Mouse (Mus musculus) stomach, embryonic 14.5 days (tissue): ENCODE results near the gene Cdhr3. TPM values are rescaled to one million over a fixed set of nuclear protein-coding genes. Genes with fewer than 3 reads are reported as not detected.
A peak's percentile ranks its signal among the peaks of the same experiment; 100 is the strongest.
"Not testable (repeated sequence)": the region's sequence is repeated elsewhere in the genome, so short reads cannot be mapped to it uniquely, and the experiment has no call there.

Source experiments
- ATAC-seq: fragments of 200-750 bp; cut with Nextera tagmentation; 2 replicates; pipeline ENCODE4 v1.8.0; 2017; ENCODE audit warnings: low read depth, moderate TSS enrichment; ENCODE audit not compliant: insufficient number of reproducible peaks, insufficient read depth, low FRiP score
- H3K27ac ChIP-seq: fragments of 300-500 bp; sonication (generic); 2 replicates; pipeline ENCODE4 v1.5.1; 2014; ENCODE audit warnings: mild to moderate bottlenecking, low read length, moderate library complexity, mixed read lengths
- H3K27me3 ChIP-seq: fragments of 300-500 bp; sonication (generic); 2 replicates; pipeline ENCODE4 v1.6.1; 2014; ENCODE audit warnings: low read length, control low read depth, mixed read lengths; ENCODE audit not compliant: control insufficient read depth, insufficient read depth
- H3K36me3 ChIP-seq: fragments of 300-500 bp; sonication (generic); 2 replicates; pipeline ENCODE4 v1.6.1; 2014; ENCODE audit warnings: mild to moderate bottlenecking, control low read depth, low read length, moderate library complexity, mixed read lengths; ENCODE audit not compliant: control insufficient read depth, insufficient read depth
- H3K4me1 ChIP-seq: fragments of 300-500 bp; sonication (generic); 2 replicates; pipeline ENCODE4 v1.6.1; 2014; ENCODE audit warnings: low read length, control low read depth, mixed read lengths; ENCODE audit not compliant: control insufficient read depth, insufficient read depth
- H3K4me2 ChIP-seq: fragments of 300-500 bp; sonication (generic); replicated peaks from 2 replicates; pipeline ENCODE4 v1.6.1; 2014; ENCODE audit warnings: low read depth, low read length, control low read depth
- H3K4me3 ChIP-seq: fragments of 300-500 bp; sonication (generic); 2 replicates; pipeline ENCODE4 v1.5.1; 2014; ENCODE audit warnings: low read depth, low read length, control low read depth
- H3K9ac ChIP-seq: fragments of 300-500 bp; sonication (generic); replicated peaks from 2 replicates; pipeline ENCODE4 v1.6.1; 2014; ENCODE audit warnings: low read depth, mild to moderate bottlenecking, control low read depth, low read length, moderate library complexity, mixed read lengths
- H3K9me3 ChIP-seq: fragments of 300-500 bp; sonication (generic); 2 replicates; pipeline ENCODE4 v1.6.1; 2016; ENCODE audit warnings: low read depth, low read length, control low read depth; ENCODE audit not compliant: control insufficient read depth
- WGBS: fragments of 180-500 bp; shearing (Covaris S2); extraction: QIAGEN DNeasy Blood & Tissue Kit; methylation state at CpG from one replicate; pipeline ENCODE4 v1.1.7; 2014; 5-methylcytosine and 5-hydroxymethylcytosine counted together
- polyA plus RNA-seq: library from polyadenylated mRNA; unstranded; fragments of >200 nt; fragmentation: Nextera tagmentation; extraction: Ambion mirVana; gene quantifications from 2 replicates; pipeline ENCODE4 v1.2.1, GENCODE M21; 2014

Cdhr3 gene
- polyA plus RNA-seq, 1 experiment from 2014 or later, result 0.13 TPM

- ATAC-seq, result no peak
- Histone ChIP-seq H3K4me3 (no peak overlapping the region), H3K36me3 (no peaks in the 10 kb centered on the region), H3K27ac (no peak overlapping the region), H3K4me1 (no peaks in the 10 kb centered on the region), H3K4me2 (no peak overlapping the region), H3K27me3 (no peaks in the 10 kb centered on the region), H3K9me3 (no peaks in the 10 kb centered on the region), H3K9ac (no peak overlapping the region)
- 77% methylated on average over 3 of the region's 3 CpGs for WGBS
Observed at GRCm38 (mm10) chr12:33065162-33065561, 27.5 kb downstream of the Cdhr3 start.

GRCm38 (mm10) chr12:33064266-33064665 is 28.4 kb downstream of the Cdhr3 start:
- Histone ChIP-seq H3K36me3 (no peaks in the 10 kb centered on the region), H3K27me3 (no peaks in the 10 kb centered on the region), H3K27ac (no peak overlapping the region), H3K9ac (no peak overlapping the region), H3K4me3 (no peak overlapping the region), H3K4me2 (no peak overlapping the region), H3K4me1 (no peaks in the 10 kb centered on the region), H3K9me3 (no peaks in the 10 kb centered on the region)
- WGBS, result 40% methylated on average over 2 of the region's 2 CpGs
- no peak for ATAC-seq

- no peaks in the 10 kb centered on the region for H3K36me3 ChIP-seq
- H3K4me1 ChIP-seq, result no peaks in the 10 kb centered on the region
- 64% methylated on average over 2 of the region's 2 CpGs for WGBS
- no peak overlapping the region for H3K4me3 ChIP-seq
- no peaks in the 10 kb centered on the region for H3K9me3 ChIP-seq
- H3K9ac ChIP-seq, result no peak overlapping the region
- no peak overlapping the region for H3K27ac ChIP-seq
- H3K4me2 ChIP-seq, result no peak overlapping the region
- no peaks in the 10 kb centered on the region for H3K27me3 ChIP-seq
- no peak for ATAC-seq
Observed at GRCm38 (mm10) chr12:33063250-33063649, 29.4 kb downstream of the Cdhr3 start.

- not testable (repeated sequence) for H3K9ac ChIP-seq, H3K4me2 ChIP-seq, H3K9me3 ChIP-seq, H3K4me3 ChIP-seq, H3K4me1 ChIP-seq, ATAC-seq, H3K27me3 ChIP-seq, H3K36me3 ChIP-seq, H3K27ac ChIP-seq
- 65% methylated on average over 2 of the region's 2 CpGs for WGBS
Observed at GRCm38 (mm10) chr12:33062379-33062778, 30.3 kb downstream of the Cdhr3 start.

GRCm38 (mm10) chr12:33061651-33062050 is 31.0 kb downstream of the Cdhr3 start:
- no peaks in the 10 kb centered on the region for H3K27me3 ChIP-seq
- H3K4me3 ChIP-seq, result no peak overlapping the region
- H3K9ac ChIP-seq, result no peak overlapping the region
- no peak overlapping the region for H3K4me2 ChIP-seq
- H3K36me3 ChIP-seq, result no peaks in the 10 kb centered on the region
- peaks cover 8% of the 10 kb centered on the region for H3K4me1 ChIP-seq
- H3K9me3 ChIP-seq, result no peaks in the 10 kb centered on the region
- no peak for ATAC-seq
- H3K27ac ChIP-seq, result no peak overlapping the region
- 51% methylated on average over 8 of the region's 8 CpGs for WGBS

GRCm38 (mm10) chr12:33057231-33058048 is 35.2 kb downstream of the Cdhr3 start:
- Histone ChIP-seq H3K4me1 (peaks cover 13% of the 10 kb centered on the region), H3K4me2 (peak overlapping the region; percentile 46), H3K36me3 (no peaks in the 10 kb centered on the region), H3K9me3 (no peaks in the 10 kb centered on the region), H3K9ac (no peak overlapping the region; the same call in 1 of the 2 replicates), H3K4me3 (no peak overlapping the region; the same call in 1 of the 2 replicates), H3K27ac (peak overlapping the region; percentile 0; the same call in 1 of the 2 replicates), H3K27me3 (no peaks in the 10 kb centered on the region)
- peak; percentile 73 for ATAC-seq
- 12% methylated on average over 19 of the region's 19 CpGs for WGBS

- no peak overlapping the region for H3K4me3 ChIP-seq
- 53% methylated on average over 3 of the region's 3 CpGs for WGBS
- H3K9ac ChIP-seq, result no peak overlapping the region
- no peaks in the 10 kb centered on the region for H3K36me3 ChIP-seq
- H3K9me3 ChIP-seq, result no peaks in the 10 kb centered on the region
- H3K4me2 ChIP-seq, result no peak overlapping the region
- peaks cover 13% of the 10 kb centered on the region for H3K4me1 ChIP-seq
- no peak for ATAC-seq
- H3K27ac ChIP-seq, result no peak overlapping the region
- no peaks in the 10 kb centered on the region for H3K27me3 ChIP-seq
Observed at GRCm38 (mm10) chr12:33056574-33056973, 36.1 kb downstream of the Cdhr3 start.

GRCm38 (mm10) chr12:33056074-33056473 is 36.6 kb downstream of the Cdhr3 start:
- H3K27ac ChIP-seq, result no peak overlapping the region
- WGBS, result 71% methylated on average over 6 of the region's 6 CpGs
- ATAC-seq, result no peak

GRCm38 (mm10) chr12:33053746-33054145 is 38.9 kb downstream of the Cdhr3 start:
- H3K9ac ChIP-seq, result no peak overlapping the region
- no peaks in the 10 kb centered on the region for H3K36me3 ChIP-seq
- no peaks in the 10 kb centered on the region for H3K27me3 ChIP-seq
- no peak overlapping the region for H3K27ac ChIP-seq
- H3K9me3 ChIP-seq, result no peaks in the 10 kb centered on the region
- WGBS, result 73% methylated on average over 13 of the region's 13 CpGs
- H3K4me3 ChIP-seq, result no peak overlapping the region
- peaks cover 13% of the 10 kb centered on the region for H3K4me1 ChIP-seq
- H3K4me2 ChIP-seq, result no peak overlapping the region
- ATAC-seq, result no peak

More at GRCm38 (mm10) chr12:33056074-33056473, 36.6 kb downstream of the Cdhr3 start:
- Histone ChIP-seq H3K4me2 (no peak overlapping the region), H3K27me3 (no peaks in the 10 kb centered on the region), H3K9ac (no peak overlapping the region), H3K4me1 (peaks cover 13% of the 10 kb centered on the region), H3K36me3 (no peaks in the 10 kb centered on the region), H3K4me3 (no peak overlapping the region), H3K9me3 (no peaks in the 10 kb centered on the region)
